Mouse (Mus musculus) stomach, postnatal 0 days (tissue): ENCODE results near the gene Tbl2. TPM values are rescaled to one million over a fixed set of nuclear protein-coding genes. Genes with fewer than 3 reads are reported as not detected.
A peak's percentile ranks its signal among the peaks of the same experiment; 100 is the strongest.

Experiments used
- ATAC-seq: fragments of 200-750 bp; cut with Nextera tagmentation; 2 replicates; pipeline ENCODE4 v1.8.0; 2017; ENCODE audit not compliant: low FRiP score, low TSS enrichment
- DNase-seq: peaks from one replicate; pipeline ENCODE4 v3.0.0-alpha.2; 2016; ENCODE audit warnings: low spot score
- H3K27ac ChIP-seq: fragments of 300-500 bp; sonication (generic); replicated peaks from 2 replicates; pipeline ENCODE4 v1.5.1; 2014; ENCODE audit warnings: mild to moderate bottlenecking, control low read depth
- H3K27me3 ChIP-seq: fragments of 300-500 bp; sonication (generic); 2 replicates; pipeline ENCODE4 v1.6.1; 2014; ENCODE audit warnings: low read length; ENCODE audit not compliant: control insufficient read depth, insufficient read depth
- H3K36me3 ChIP-seq: fragments of 300-500 bp; sonication (generic); 2 replicates; pipeline ENCODE4 v1.6.1; 2014; ENCODE audit warnings: low read length, mixed read lengths; ENCODE audit not compliant: control insufficient read depth, insufficient read depth
- H3K4me1 ChIP-seq: fragments of 300-500 bp; sonication (generic); replicated peaks from 2 replicates; pipeline ENCODE4 v1.6.1; 2014; ENCODE audit warnings: antibody characterized with exemption; ENCODE audit not compliant: control insufficient read depth, insufficient read depth
- H3K4me2 ChIP-seq: fragments of 300-500 bp; sonication (generic); replicated peaks from 2 replicates; pipeline ENCODE4 v1.6.1; 2014; ENCODE audit warnings: low read depth, mild to moderate bottlenecking, control low read depth, moderate library complexity
- H3K4me3 ChIP-seq: fragments of 300-500 bp; sonication (generic); 2 replicates; pipeline ENCODE4 v1.5.1; 2014; ENCODE audit warnings: low read depth, low read length, control low read depth
- H3K9ac ChIP-seq: fragments of 300-500 bp; sonication (generic); 2 replicates; pipeline ENCODE4 v1.6.1; 2014; ENCODE audit warnings: mild to moderate bottlenecking, low read length, control low read depth, mixed read lengths
- H3K9me3 ChIP-seq: fragments of 300-500 bp; sonication (generic); 2 replicates; pipeline ENCODE4 v1.6.1; 2016; ENCODE audit warnings: low read length; ENCODE audit not compliant: control insufficient read depth
- CTCF ChIP-seq: IDR thresholded peaks from 2 replicates; pipeline ENCODE4 v1.5.1; 2016; ENCODE audit warnings: antibody characterized with exemption, low read depth, mild to moderate bottlenecking, moderate library complexity
- EP300 ChIP-seq: optimal IDR thresholded peaks from 2 replicates; pipeline ENCODE3; 2016; ENCODE audit warnings: antibody characterized with exemption
- WGBS: fragments of 180-500 bp; shearing (Covaris S2); extraction: QIAGEN DNeasy Blood & Tissue Kit; methylation state at CpG from one replicate; pipeline ENCODE4 v1.1.7; 2014; 5-methylcytosine and 5-hydroxymethylcytosine counted together
- polyA plus RNA-seq: library from polyadenylated mRNA; unstranded; fragments of >200 nt; fragmentation: Nextera tagmentation; extraction: Ambion mirVana; gene quantifications from 2 replicates; pipeline ENCODE4 v1.2.1, GENCODE M21; 2015

The Tbl2 gene
- polyA plus RNA-seq, 1 experiment from 2014 or later = 11.6 TPM

DNA sequence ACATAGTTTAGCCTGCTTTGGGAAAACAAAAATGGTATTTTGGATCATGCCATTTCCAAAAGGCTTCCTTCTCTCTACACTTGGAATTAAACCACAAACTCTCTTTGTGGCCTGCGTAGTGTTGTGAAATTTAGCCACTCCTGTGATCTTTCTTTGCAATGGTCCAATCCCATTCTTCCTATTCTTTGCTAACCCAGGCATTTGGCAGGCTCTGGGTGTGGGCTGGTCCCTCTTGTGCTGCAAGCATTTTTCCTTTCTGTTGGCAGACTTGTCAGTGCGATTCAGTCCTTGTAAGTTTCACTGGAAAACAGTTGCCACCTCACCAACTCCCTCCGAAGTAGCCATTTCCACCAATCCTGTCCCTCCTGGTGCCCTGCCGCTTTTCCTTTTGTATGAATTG lies 11.8 kb downstream of the Tbl2 start:
- Histone ChIP-seq H3K4me3 (no peak overlapping the region), H3K27me3 (no peaks in the 10 kb centered on the region), H3K27ac (no peak overlapping the region), H3K4me2 (no peak overlapping the region), H3K9ac (no peak overlapping the region), H3K9me3 (no peaks in the 10 kb centered on the region), H3K4me1 (no peaks in the 10 kb centered on the region), H3K36me3 (peaks cover 14% of the 10 kb centered on the region; the same call in 1 of the 2 replicates)
- TF ChIP-seq CTCF (no peak), EP300 (no peak)
- WGBS = 81% methylated on average over 4 of the region's 4 CpGs
- ATAC-seq = no peak
- DNase-seq = no peak

DNA sequence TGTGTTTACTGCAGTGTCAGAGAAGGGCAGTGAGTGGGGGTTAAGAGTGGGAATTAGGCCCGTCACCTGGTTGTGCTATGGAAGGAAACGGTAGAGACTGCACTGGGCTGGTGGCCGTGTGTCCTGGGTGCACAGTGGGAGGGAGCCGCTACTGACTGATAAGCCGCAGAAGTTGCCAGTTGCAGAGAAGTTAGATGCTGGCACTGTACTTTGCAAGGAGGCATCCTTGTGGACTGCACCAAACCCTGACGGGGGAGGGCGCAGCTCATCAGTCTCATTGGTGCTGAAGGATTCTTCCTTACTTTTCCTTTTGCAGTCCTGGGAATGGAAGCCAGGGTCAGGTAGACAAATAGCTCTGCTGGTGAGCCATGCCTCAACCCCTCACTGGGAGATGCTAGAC lies 12.2 kb downstream of the Tbl2 start:
- H3K9ac ChIP-seq = no peak overlapping the region
- WGBS = 85% methylated on average over 7 of the region's 7 CpGs
- peaks cover 13% of the 10 kb centered on the region; the same call in 1 of the 2 replicates for H3K36me3 ChIP-seq
- no peak overlapping the region for H3K4me3 ChIP-seq
- no peak for TF ChIP-seq EP300
- no peak for TF ChIP-seq CTCF
- no peak overlapping the region for H3K27ac ChIP-seq
- H3K27me3 ChIP-seq = no peaks in the 10 kb centered on the region
- ATAC-seq = no peak
- DNase-seq = no peak
- no peak overlapping the region for H3K4me2 ChIP-seq
- H3K9me3 ChIP-seq = no peaks in the 10 kb centered on the region
- no peaks in the 10 kb centered on the region for H3K4me1 ChIP-seq

DNA sequence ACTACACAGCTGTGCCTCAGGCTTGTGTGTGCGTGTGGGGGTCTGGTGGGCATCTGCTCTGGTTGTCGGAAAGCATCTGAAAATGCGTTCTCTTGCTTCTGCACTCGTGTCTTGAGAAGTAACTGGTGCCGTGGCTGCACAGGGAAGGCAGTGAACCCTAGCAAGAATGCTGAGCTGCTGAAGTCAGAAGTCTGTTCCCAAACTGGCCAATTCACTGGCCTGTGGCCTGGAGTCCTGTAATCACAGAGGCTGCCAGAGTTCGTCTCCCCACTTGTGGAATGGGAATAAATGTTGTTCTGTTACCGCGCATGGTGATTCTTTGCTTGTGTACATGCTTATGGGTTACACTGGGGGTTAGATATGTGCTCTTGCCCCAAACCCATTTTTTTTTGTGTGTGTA lies 12.9 kb downstream of the Tbl2 start:
- DNase-seq (no peak), ATAC-seq (no peak)
- Histone ChIP-seq H3K4me2 (no peak overlapping the region), H3K27ac (no peak overlapping the region), H3K27me3 (no peaks in the 10 kb centered on the region), H3K9ac (no peak overlapping the region), H3K9me3 (no peaks in the 10 kb centered on the region), H3K4me1 (no peaks in the 10 kb centered on the region), H3K36me3 (peaks cover 13% of the 10 kb centered on the region; the same call in 1 of the 2 replicates), H3K4me3 (no peak overlapping the region)
- no peak for TF ChIP-seq EP300
- no peak for TF ChIP-seq CTCF
- WGBS = 93% methylated on average over 8 of the region's 8 CpGs

DNA sequence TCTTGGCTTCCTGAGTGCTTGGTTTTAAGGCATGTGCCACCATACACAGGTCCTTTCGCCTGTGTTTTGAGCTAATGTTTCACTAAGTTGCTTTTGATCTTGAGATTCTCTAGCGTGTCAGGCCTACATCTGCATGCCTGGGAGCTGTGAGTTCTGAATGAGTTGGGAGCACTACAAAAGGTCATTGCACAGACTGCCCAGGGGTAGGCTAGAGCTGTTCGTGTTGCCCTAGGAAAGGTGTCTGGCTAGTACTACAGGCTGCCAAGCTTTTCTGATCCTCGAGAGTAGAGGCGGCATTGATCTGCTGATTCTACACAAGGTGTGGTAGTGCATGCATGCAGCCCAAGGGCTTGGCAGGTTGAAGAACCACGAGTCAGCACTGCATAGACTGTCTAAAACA lies 13.4 kb downstream of the Tbl2 start:
- DNase-seq (no peak), ATAC-seq (no peak)
- no peak overlapping the region for H3K4me2 ChIP-seq
- no peaks in the 10 kb centered on the region for H3K4me1 ChIP-seq
- H3K4me3 ChIP-seq = no peak overlapping the region
- H3K9ac ChIP-seq = no peak overlapping the region
- H3K27me3 ChIP-seq = no peaks in the 10 kb centered on the region
- TF ChIP-seq EP300 (no peak), CTCF (no peak)
- H3K9me3 ChIP-seq = no peaks in the 10 kb centered on the region
- peaks cover 13% of the 10 kb centered on the region; the same call in 1 of the 2 replicates for H3K36me3 ChIP-seq
- WGBS = 71% methylated on average over 6 of the region's 6 CpGs
- H3K27ac ChIP-seq = no peak overlapping the region

DNA sequence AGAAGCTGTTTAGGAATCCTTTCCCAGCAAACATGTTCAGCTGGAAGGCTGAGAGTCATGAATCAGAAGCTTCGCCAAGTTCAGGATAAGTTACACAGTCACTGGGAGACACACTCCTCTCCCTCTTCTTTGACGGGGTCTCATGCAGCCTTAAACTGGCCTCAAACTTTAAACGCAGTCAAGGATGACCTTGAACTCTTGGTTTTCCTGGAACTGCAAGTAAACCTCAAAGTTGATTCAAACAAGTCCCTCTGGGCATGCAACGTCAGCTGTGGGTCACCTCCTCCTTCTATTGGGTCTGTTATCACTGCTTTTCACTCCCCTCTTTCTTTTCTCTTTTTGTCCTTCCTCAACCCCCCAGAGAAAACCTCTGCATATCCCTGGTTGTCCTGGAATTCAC lies 17.5 kb downstream of the Tbl2 start:
- DNase-seq (no peak), ATAC-seq (no peak)
- Histone ChIP-seq H3K4me3 (no peak overlapping the region), H3K4me2 (no peak overlapping the region), H3K27ac (no peak overlapping the region), H3K27me3 (no peaks in the 10 kb centered on the region), H3K36me3 (peaks cover 3% of the 10 kb centered on the region; the same call in 1 of the 2 replicates), H3K4me1 (peaks cover 3% of the 10 kb centered on the region; the same call in 1 of the 2 replicates), H3K9ac (no peak overlapping the region), H3K9me3 (no peaks in the 10 kb centered on the region)
- 67% methylated on average over 4 of the region's 4 CpGs for WGBS
- no peak for TF ChIP-seq CTCF
- TF ChIP-seq EP300 = no peak

DNA sequence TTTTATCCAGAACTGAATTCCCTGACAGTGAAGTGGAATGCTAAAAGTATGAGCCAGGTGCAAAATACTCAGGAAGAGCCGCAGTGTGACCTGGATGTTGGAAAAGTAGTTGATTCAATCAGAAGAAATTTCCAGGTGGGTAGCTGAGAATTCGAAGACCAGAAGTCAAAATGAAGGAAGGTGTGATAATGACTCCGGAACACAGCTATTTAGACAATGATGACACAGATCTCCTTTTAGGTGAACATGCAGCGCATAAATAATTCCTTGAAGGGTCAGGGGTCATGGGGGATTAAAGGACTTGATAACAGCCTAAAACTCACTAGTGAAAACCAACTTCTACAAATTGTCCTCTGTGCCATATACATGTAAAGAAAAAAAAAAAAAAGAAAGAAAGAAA lies 18.0 kb downstream of the Tbl2 start:
- Histone ChIP-seq H3K9me3 (no peaks in the 10 kb centered on the region), H3K9ac (no peak overlapping the region), H3K4me1 (peaks cover 3% of the 10 kb centered on the region; the same call in 1 of the 2 replicates), H3K27ac (peak overlapping the region; percentile 98; the same call in 1 of the 2 replicates), H3K4me3 (no peak overlapping the region), H3K36me3 (peaks cover 3% of the 10 kb centered on the region; the same call in 1 of the 2 replicates), H3K4me2 (no peak overlapping the region), H3K27me3 (no peaks in the 10 kb centered on the region)
- TF ChIP-seq CTCF (no peak), EP300 (no peak)
- ATAC-seq (no peak), DNase-seq (no peak)
- 90% methylated on average over 4 of the region's 4 CpGs for WGBS
